Mouse (Mus musculus): ENCODE data around the gene Ifi35.
"Not testable (repeated sequence)": the region's sequence is repeated elsewhere in the genome, so short reads cannot be mapped to it uniquely, and the experiment has no call there.

DNA sequence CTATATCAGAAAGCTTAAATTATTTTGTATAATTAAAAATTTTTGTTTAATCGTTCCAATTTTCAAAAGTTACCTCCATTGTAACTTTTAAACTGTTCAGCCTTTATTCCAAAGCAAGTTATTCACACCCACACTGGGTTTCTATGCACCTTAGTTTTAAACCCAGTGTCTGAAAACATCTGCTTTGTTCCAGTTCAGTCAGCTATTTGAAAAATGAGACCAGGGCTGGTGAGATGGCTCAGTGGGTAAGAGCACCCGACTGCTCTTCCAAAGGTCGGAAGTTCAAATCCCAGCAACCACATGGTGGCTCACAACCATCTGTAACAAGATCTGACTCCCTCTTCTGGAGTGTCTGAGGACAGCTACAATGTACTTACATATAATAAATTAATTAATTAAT, 10.2 kb upstream of the Ifi35 start:
- not testable (repeated sequence) for TF ChIP-seq CTCF (IDR thresholded peaks at IDR 0.05; ENCODE audit: borderline replicate concordance, insufficient read depth, low read length); POLR2A (IDR thresholded peaks at IDR 0.05; ENCODE audit: low read depth, low read length)

Data from embryonic fibroblast, embryonic 13.5 days (primary cell).